Comparison of ENCODE assay signal across 8 mouse cellular contexts in the genomic region with DNA sequence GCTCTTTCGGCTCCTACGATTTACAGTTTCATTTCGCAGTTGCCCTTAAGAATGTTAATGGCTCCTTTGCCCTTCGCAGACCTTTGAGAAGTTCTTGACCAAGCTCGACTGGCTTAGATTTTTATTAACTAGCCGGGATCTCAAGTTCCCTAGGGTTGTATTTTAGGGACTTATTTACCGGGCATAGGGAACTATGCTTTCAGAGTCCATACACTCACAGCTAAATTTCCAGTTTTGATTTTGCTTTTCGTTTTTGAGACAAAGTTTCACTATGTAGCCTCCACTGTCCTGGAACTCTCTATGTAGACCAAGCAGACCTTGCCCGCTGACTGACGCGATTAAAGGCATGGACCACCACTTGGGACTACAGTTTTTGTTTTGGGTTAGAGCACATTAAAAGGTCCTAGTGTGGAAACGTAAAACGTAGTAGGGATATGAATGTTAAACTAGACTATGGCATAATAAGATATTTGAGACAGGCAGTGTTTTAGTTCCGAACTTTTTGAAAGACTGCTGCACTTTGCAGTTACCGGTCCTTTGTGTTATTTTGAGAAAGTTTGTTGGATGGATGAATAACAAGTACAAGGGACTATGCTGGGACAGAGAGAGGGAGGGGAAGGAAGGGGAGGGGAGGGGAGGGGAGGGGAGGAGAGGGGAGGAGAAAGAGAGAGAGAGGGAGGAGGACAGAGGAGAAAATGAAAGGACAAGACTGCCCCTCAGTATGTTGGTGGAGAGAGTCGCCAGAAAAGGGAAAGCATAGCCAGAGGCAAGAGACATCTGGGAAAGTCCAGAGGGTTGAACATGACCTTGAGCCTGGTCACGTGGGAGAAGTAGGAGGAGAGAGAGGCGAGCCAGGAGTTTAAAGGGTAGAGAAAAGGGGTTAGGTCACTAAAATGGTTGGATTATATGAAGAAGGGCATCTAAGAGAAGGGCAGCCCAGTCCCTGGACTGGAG. TPM values are rescaled to one million over a fixed set of nuclear protein-coding genes. Genes with fewer than 3 reads are reported as not detected.
A peak's percentile ranks its signal among the peaks of the same experiment; 100 is the strongest.
DNase-seq lines count a peak whose midpoint lies in the region; ATAC-seq and TF ChIP-seq lines count a peak whose summit lies in the region.

No protein-coding gene starts in this region.

- H3K27ac ChIP-seq in embryonic facial prominence, embryonic 11.5 days (replicated peaks; ENCODE audit: low read depth, low read length): peak overlapping the region; percentile 70; the same call in 1 of the 2 replicates
- peak overlapping the region; percentile 98 for H3K27ac ChIP-seq in heart, postnatal 0 days (ENCODE audit: low read depth)
- H3K27ac ChIP-seq in midbrain, embryonic 11.5 days (ENCODE audit: low read depth, low read length): peak overlapping the region; percentile 75; the same call in 1 of the 2 replicates

- no peak for TF ChIP-seq CTCF in heart, postnatal 0 days (IDR thresholded peaks at IDR 0.05; ENCODE audit: low read depth)

- H3K4me2 ChIP-seq in embryonic facial prominence, embryonic 11.5 days (ENCODE audit: low read depth, low read length): peak overlapping the region; percentile 68
- peak overlapping the region; percentile 92 for H3K4me2 ChIP-seq in heart, postnatal 0 days (ENCODE audit: low read depth, low read length)
- peak overlapping the region; percentile 93 for H3K4me2 ChIP-seq in midbrain, embryonic 11.5 days

- WGBS in embryonic facial prominence, embryonic 11.5 days: 8% methylated on average over 18 of the region's 18 CpGs
- WGBS in heart, postnatal 0 days: 8% methylated on average over 18 of the region's 18 CpGs
- 11% methylated on average over 18 of the region's 18 CpGs for WGBS in midbrain, embryonic 11.5 days

- peak; percentile 53 for DNase-seq in ovary, adult 18-20 months (ENCODE audit: low spot score)
- no peak for DNase-seq in ovary, postnatal 10 days (ENCODE audit: low spot score)
- DNase-seq in embryonic facial prominence, embryonic 11.5 days (ENCODE audit: low spot score): peak; percentile 41
- DNase-seq in heart, postnatal 0 days (ENCODE audit: low spot score): peak; percentile 69
- DNase-seq in kidney, postnatal 36 days: peak; percentile 77 to 85
- DNase-seq in midbrain, embryonic 11.5 days (ENCODE audit: low spot score, missing footprints): peak; percentile 82
- no peak for DNase-seq in left cerebral cortex, postnatal 36 days (ENCODE audit: low spot score in 2 of 2)
- no peak for DNase-seq in cerebellum, adult 9-11 months

- no peak for TF ChIP-seq EP300 in heart, postnatal 0 days (IDR thresholded peaks at IDR 0.05; ENCODE audit: low read depth)

- H3K9me3 ChIP-seq in embryonic facial prominence, embryonic 11.5 days (replicated peaks; ENCODE audit: control insufficient read depth, low read length): no peaks in the 10 kb centered on the region
- H3K9me3 ChIP-seq in heart, postnatal 0 days (replicated peaks; ENCODE audit: control insufficient read depth, low read length): no peaks in the 10 kb centered on the region
- no peaks in the 10 kb centered on the region for H3K9me3 ChIP-seq in midbrain, embryonic 11.5 days (ENCODE audit: control insufficient read depth, low read length)

- H3K27me3 ChIP-seq in embryonic facial prominence, embryonic 11.5 days (ENCODE audit: control insufficient read depth, insufficient read depth, low read length): 0 out of 2 replicates have a peak, but pooled peaks cover 3% of the 10 kb centered on the region
- no peaks in the 10 kb centered on the region for H3K27me3 ChIP-seq in heart, postnatal 0 days (ENCODE audit: control insufficient read depth, insufficient read depth, low read length)
- H3K27me3 ChIP-seq in midbrain, embryonic 11.5 days (ENCODE audit: control insufficient read depth, insufficient read depth, low read length): peaks cover 4% of the 10 kb centered on the region; the same call in 1 of the 2 replicates

- no peak for ATAC-seq in embryonic facial prominence, embryonic 11.5 days (replicated peaks; ENCODE audit: insufficient number of reproducible peaks, low FRiP score, low TSS enrichment, low read depth)
- ATAC-seq in heart, postnatal 0 days (ENCODE audit: insufficient read depth, low read depth): peak; percentile 10; the same call in 1 of the 2 replicates
- 0 out of 2 replicates have a peak, but pooled peaks have one; percentile 8 for ATAC-seq in midbrain, embryonic 11.5 days (ENCODE audit: low FRiP score)

- no peaks in the 10 kb centered on the region for H3K4me1 ChIP-seq in embryonic facial prominence, embryonic 11.5 days (ENCODE audit: control insufficient read depth, insufficient read depth, low read length)
- H3K4me1 ChIP-seq in heart, postnatal 0 days (ENCODE audit: control insufficient read depth, insufficient read depth): peaks cover 22% of the 10 kb centered on the region
- peaks cover 6% of the 10 kb centered on the region; the same call in 1 of the 2 replicates for H3K4me1 ChIP-seq in midbrain, embryonic 11.5 days (ENCODE audit: control insufficient read depth, insufficient read depth, low read length)

- peak overlapping the region; percentile 82 for H3K9ac ChIP-seq in embryonic facial prominence, embryonic 11.5 days (replicated peaks; ENCODE audit: low read length)
- H3K9ac ChIP-seq in heart, postnatal 0 days (replicated peaks; ENCODE audit: low read depth, low read length): peak overlapping the region; percentile 79
- peak overlapping the region; percentile 84 for H3K9ac ChIP-seq in midbrain, embryonic 11.5 days (ENCODE audit: low read length)

- peak overlapping the region; percentile 45 for H3K4me3 ChIP-seq in embryonic facial prominence, embryonic 11.5 days (ENCODE audit: low read depth, low read length)
- H3K4me3 ChIP-seq in heart, postnatal 0 days (ENCODE audit: low read depth, low read length): peak overlapping the region; percentile 80
- peak overlapping the region; percentile 65 for H3K4me3 ChIP-seq in midbrain, embryonic 11.5 days (ENCODE audit: low read depth, low read length)

- intact Hi-C loops in left cerebral cortex, postnatal 36 days (cut with DNase I): no loop called here

- no peaks in the 10 kb centered on the region for H3K36me3 ChIP-seq in embryonic facial prominence, embryonic 11.5 days (replicated peaks; ENCODE audit: control insufficient read depth, insufficient read depth, low read depth, low read length)
- H3K36me3 ChIP-seq in heart, postnatal 0 days (replicated peaks; ENCODE audit: control insufficient read depth, insufficient read depth, low read length): no peaks in the 10 kb centered on the region
- no peaks in the 10 kb centered on the region for H3K36me3 ChIP-seq in midbrain, embryonic 11.5 days (ENCODE audit: control insufficient read depth, insufficient read depth, low read length)

RNA-seq across cellular contexts. Expression of a gene that starts 0.7 kb away (rescaled TPM):
- polyA plus RNA-seq in embryonic facial prominence, embryonic 11.5 days (2014; fragmentation: Nextera tagmentation; extraction: Ambion mirVana): 12.8 and 14.9 TPM in 2 replicates
- 37.7 and 40.1 TPM in 2 replicates for total RNA-seq in heart, postnatal 0 days (2014; rRNA removed; ENCODE audit: low replicate concordance)
- polyA plus RNA-seq in heart, postnatal 0 days (2015; fragmentation: Nextera tagmentation; extraction: Ambion mirVana): 22.0 and 24.9 TPM in 2 replicates
- polyA plus RNA-seq in midbrain, embryonic 11.5 days (2014; fragmentation: Nextera tagmentation; extraction: Ambion mirVana): 10.8 and 11.2 TPM in 2 replicates
- total RNA-seq in left cerebral cortex, postnatal 36 days (2021): 10 to 100 TPM; 14.9 to 18.5 TPM

RNA-seq across cellular contexts. Expression of a gene that starts 54.8 kb away (rescaled TPM):
- polyA plus RNA-seq in embryonic facial prominence, embryonic 11.5 days (2014; fragmentation: Nextera tagmentation; extraction: Ambion mirVana): 8.1 and 12.1 TPM in 2 replicates
- 0.85 and 0.88 TPM in 2 replicates for total RNA-seq in heart, postnatal 0 days (2014; rRNA removed; ENCODE audit: low replicate concordance)
- 0.56 and 0.62 TPM in 2 replicates for polyA plus RNA-seq in heart, postnatal 0 days (2015; fragmentation: Nextera tagmentation; extraction: Ambion mirVana)
- 7.6 and 7.7 TPM in 2 replicates for polyA plus RNA-seq in midbrain, embryonic 11.5 days (2014; fragmentation: Nextera tagmentation; extraction: Ambion mirVana)
- total RNA-seq in left cerebral cortex, postnatal 36 days (2021): 1 to 10 TPM; 7.1 to 8.4 TPM

Comparison
In these comparisons a context has a peak if more than half of its experiments do, and no peak if none do; other contexts are left out.
1. DNase-seq: peak in ovary, adult 18-20 months (single experiment), embryonic facial prominence, embryonic 11.5 days (single experiment), heart, postnatal 0 days (single experiment), kidney, postnatal 36 days (2 of 2) and midbrain, embryonic 11.5 days (single experiment); none in ovary, postnatal 10 days (single experiment), left cerebral cortex, postnatal 36 days (0 of 2) and cerebellum, adult 9-11 months (single experiment).
2. Peak in every context shown above with its lines, with median percentiles within 50 percentile points of each other: H3K27ac ChIP-seq, H3K4me2 ChIP-seq, H3K4me3 ChIP-seq and H3K9ac ChIP-seq.